Mouse (Mus musculus) G1E (cell line): ENCODE measurements at regions not wholly inside any gene's neighbourhood (a gene's known extent, or its start where the extent isn't known, plus 50 kb on each side); places are given as distances from the start of the nearest gene placed in this dataset.

Experiments used
- CTCF ChIP-seq: IDR thresholded peaks from 2 replicates; pipeline ENCODE4 v1.5.1; 2012; ENCODE audit warnings: low read depth, low read length, inconsistent platforms, mixed read lengths
- POLR2AphosphoS5 ChIP-seq: IDR thresholded peaks from 2 replicates; pipeline ENCODE4 v1.6.1; 2012; ENCODE audit warnings: low read depth, low read length, inconsistent platforms; ENCODE audit not compliant: insufficient replicate concordance

DNA sequence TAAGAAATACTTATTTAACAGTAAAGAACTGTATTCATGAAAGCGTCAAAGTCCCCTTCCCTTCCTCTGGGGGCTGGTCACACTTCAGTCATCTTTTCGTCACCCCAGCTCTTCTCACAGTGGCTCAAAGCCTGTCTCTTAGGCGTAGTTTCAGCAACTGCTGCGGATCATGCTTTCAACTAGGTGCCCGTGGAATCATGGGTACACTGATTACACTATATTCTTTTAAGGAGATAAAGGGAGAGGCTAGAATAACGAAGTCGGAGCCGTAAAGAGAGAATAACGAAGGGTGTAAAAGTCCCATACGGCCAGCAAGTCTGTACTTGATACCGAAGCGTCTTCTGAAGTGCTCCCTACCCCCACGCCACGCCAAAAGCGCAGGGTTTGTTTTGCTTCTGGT, 368.7 kb downstream of the Etnk1 start:
- TF ChIP-seq CTCF (no peak), POLR2AphosphoS5 (no peak)
